Mouse (Mus musculus): ENCODE measurements around the gene Cldn11.

DNA sequence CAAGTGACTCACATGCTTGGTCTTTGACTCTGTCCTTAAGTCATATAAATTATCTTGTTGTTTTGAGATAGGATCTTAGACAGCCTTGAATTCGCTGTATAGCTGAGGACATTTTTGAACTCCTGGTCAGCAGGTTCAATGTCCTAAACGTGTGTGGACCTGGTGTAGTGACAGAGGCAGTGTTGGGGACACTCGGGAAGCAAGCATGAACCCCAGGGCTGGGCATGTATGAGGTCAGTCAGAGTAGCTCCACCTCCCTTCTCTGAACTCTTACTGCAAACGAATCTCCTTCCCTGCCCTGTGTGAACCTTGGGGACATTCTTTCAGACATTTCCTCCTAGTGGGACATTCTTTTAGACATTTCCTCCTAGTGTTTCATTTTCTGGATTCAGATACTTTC lies 20.0 kb upstream of the Cldn11 start:
- TF ChIP-seq CTCF (IDR thresholded peaks at IDR 0.05; ENCODE audit: low read depth, low read length) = no peak
- TF ChIP-seq GATA1 (IDR thresholded peaks at IDR 0.05; ENCODE audit: borderline replicate concordance, low read length) = no peak
- no peak for TF ChIP-seq TAL1 (conservative IDR thresholded peaks at IDR 0.05; ENCODE audit: low read depth, low read length)
- TF ChIP-seq POLR2AphosphoS5 (IDR thresholded peaks at IDR 0.05; ENCODE audit: insufficient replicate concordance, low read depth, low read length) = no peak
